Mouse (Mus musculus): ENCODE results near the gene Hcn3. TPM values are rescaled to one million over a fixed set of nuclear protein-coding genes. Genes with fewer than 3 reads are reported as not detected.
A peak's percentile ranks its signal among the peaks of the same experiment; 100 is the strongest.

Hcn3 gene
- total and polyA plus RNA-seq, 3 experiments: 0.25 to 0.29 TPM; not detected in 1

DNA sequence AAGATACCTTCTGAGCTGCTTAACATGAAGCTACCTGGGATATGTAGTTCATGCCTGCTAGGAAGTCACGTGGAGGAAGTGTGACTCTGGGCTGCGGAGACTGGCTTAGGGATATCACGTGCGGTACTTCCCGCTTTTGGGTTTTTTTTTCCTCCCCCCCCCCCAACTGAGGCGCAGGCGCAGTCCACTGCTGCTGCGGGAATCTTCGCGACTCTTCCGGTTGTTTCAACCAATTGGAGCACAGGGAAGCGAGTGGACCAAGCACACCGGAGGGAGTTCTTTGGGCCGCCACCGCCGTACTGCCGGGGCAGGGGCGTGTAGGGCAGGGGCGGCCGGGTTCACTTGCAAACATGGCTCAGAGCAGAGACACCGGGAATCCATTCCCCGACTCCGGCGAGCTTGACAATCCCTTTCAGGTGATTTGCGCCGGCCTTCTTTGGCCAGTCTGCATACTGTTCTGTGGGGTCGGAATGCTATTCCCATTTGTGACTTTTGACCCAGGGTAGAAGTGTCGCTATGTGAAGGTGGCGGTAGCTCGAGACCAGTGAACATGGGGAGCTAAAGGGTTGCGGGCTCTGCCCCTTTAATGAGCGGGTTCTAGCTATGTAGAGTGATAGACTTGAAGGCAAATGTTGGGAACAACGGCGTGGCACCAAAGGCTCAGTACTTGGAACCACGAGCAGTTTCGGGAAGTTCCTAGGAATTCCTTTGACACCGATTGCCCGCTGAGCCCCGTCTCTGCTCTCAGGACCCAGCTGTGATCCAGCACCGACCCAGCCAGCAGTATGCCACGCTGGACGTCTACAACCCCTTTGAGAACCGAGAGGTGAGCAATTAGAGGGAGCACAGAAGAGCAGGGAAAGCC lies 17.5 kb upstream of the Hcn3 start, which contains the start of gene Scamp3:
Gene Scamp3 (plus strand): TSS at position 232 of the 865 bp plus-strand sequence.
- intact Hi-C loops (cut with DNase I): loop anchor here (1.0 to 10.0 kb wide), 3 partner anchors 19 to 623 kb away; partner anchors contain the start of genes Lamtor2 and Ubqln4
- H3K4me3 ChIP-seq: peak within 1 kb of the TSS; percentile 86
- no peaks in the 10 kb centered on the region for H3K27me3 ChIP-seq (ENCODE audit: control insufficient read depth, insufficient read depth, low read length)
- WGBS: under 1% methylated on average over 43 of the region's 43 CpGs
- peak; percentile 86 to 89 for DNase-seq
- TF ChIP-seq CTCF (IDR thresholded peaks at IDR 0.05) (no peak), POLR2A (IDR thresholded peaks at IDR 0.05; ENCODE audit: insufficient read depth, low read depth, low read length) (peak; percentile 86), EP300 (IDR thresholded peaks at IDR 0.05; ENCODE audit: insufficient read depth, low read depth, low read length) (peak; percentile 96)
- H3K4me1 ChIP-seq (ENCODE audit: control insufficient read depth, insufficient read depth, low read length): peaks cover 2% of the 10 kb centered on the region
- H3K79me2 ChIP-seq (replicated peaks; ENCODE audit: control insufficient read depth, insufficient read depth, low read length): no peaks in the 10 kb centered on the region
- H3K27ac ChIP-seq: peak within 1 kb of the TSS; percentile 84
- H3K36me3 ChIP-seq (ENCODE audit: control insufficient read depth, insufficient read depth, low read length): no peaks in the 10 kb centered on the region; the same call in 1 of the 2 replicates
- H3K9ac ChIP-seq (ENCODE audit: low read depth, low read length): peak within 1 kb of the TSS; percentile 84

DNA sequence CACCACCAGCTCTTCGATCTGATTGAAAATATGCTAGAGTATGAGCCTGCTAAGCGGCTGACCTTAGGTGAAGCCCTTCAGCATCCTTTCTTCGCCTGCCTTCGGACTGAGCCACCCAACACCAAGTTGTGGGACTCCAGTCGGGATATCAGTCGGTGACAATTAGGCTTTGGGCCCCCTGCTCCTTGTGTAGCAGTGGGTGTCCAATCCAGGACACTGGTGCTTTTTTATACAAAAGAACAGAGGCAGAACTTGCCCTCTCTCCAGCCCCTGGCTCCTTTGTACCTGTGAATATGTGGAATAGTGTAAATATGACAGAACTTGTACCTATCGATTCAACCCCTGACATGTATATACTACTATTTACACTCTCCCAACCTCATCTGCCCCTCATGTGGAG lies 16.4 kb upstream of the Hcn3 start:
- DNase-seq: no peak
- Histone ChIP-seq H3K4me1 (ENCODE audit: control insufficient read depth, insufficient read depth, low read length) (peaks cover 2% of the 10 kb centered on the region), H3K9ac (ENCODE audit: low read depth, low read length) (no peak overlapping the region), H3K27ac (no peak overlapping the region), H3K36me3 (ENCODE audit: control insufficient read depth, insufficient read depth, low read length) (no peaks in the 10 kb centered on the region; the same call in 1 of the 2 replicates), H3K4me3 (no peak overlapping the region), H3K27me3 (ENCODE audit: control insufficient read depth, insufficient read depth, low read length) (no peaks in the 10 kb centered on the region), H3K79me2 (replicated peaks; ENCODE audit: control insufficient read depth, insufficient read depth, low read length) (no peaks in the 10 kb centered on the region)
- 87% methylated on average over 7 of the region's 7 CpGs for WGBS
- TF ChIP-seq POLR2A (IDR thresholded peaks at IDR 0.05; ENCODE audit: insufficient read depth, low read depth, low read length) (no peak), EP300 (IDR thresholded peaks at IDR 0.05; ENCODE audit: insufficient read depth, low read depth, low read length) (no peak), CTCF (IDR thresholded peaks at IDR 0.05) (no peak)
- intact Hi-C loops (cut with DNase I): loop anchor here (2.0 to 10.0 kb wide), 2 partner anchors 36 to 622 kb away; partner anchors contain the start of genes Lamtor2 and Ubqln4

DNA sequence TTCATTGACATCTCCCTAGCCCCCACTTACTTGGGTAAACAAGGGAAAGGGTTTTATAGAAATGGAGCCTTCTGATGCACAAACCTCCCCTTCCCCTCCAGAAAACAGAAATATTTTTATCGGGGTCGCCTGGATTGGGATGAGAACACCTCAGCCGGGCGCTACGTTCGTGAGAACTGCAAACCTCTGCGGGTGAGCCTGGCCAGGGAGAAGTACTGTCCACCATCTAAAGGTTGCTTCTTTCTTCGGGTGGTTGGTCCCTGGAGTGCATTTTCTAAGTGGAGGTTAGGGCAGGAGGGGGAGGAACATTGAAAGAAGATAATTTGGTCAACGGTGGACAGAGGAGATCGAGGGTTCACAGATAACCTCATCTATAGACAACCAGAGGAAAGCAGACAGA lies 15.5 kb upstream of the Hcn3 start:
- no peak for DNase-seq
- Histone ChIP-seq H3K4me3 (no peak overlapping the region), H3K36me3 (ENCODE audit: control insufficient read depth, insufficient read depth, low read length) (no peaks in the 10 kb centered on the region; the same call in 1 of the 2 replicates), H3K27me3 (ENCODE audit: control insufficient read depth, insufficient read depth, low read length) (no peaks in the 10 kb centered on the region), H3K27ac (no peak overlapping the region), H3K79me2 (replicated peaks; ENCODE audit: control insufficient read depth, insufficient read depth, low read length) (no peaks in the 10 kb centered on the region), H3K4me1 (ENCODE audit: control insufficient read depth, insufficient read depth, low read length) (peaks cover 2% of the 10 kb centered on the region), H3K9ac (ENCODE audit: low read depth, low read length) (no peak overlapping the region)
- intact Hi-C loops (cut with DNase I): loop anchor here (10.0 kb wide), 1 partner anchor 621 kb away; the partner anchor contains the start of genes Lamtor2 and Ubqln4
- TF ChIP-seq CTCF (IDR thresholded peaks at IDR 0.05) (no peak), POLR2A (IDR thresholded peaks at IDR 0.05; ENCODE audit: insufficient read depth, low read depth, low read length) (no peak), EP300 (IDR thresholded peaks at IDR 0.05; ENCODE audit: insufficient read depth, low read depth, low read length) (no peak)
- 86% methylated on average over 10 of the region's 10 CpGs for WGBS

DNA sequence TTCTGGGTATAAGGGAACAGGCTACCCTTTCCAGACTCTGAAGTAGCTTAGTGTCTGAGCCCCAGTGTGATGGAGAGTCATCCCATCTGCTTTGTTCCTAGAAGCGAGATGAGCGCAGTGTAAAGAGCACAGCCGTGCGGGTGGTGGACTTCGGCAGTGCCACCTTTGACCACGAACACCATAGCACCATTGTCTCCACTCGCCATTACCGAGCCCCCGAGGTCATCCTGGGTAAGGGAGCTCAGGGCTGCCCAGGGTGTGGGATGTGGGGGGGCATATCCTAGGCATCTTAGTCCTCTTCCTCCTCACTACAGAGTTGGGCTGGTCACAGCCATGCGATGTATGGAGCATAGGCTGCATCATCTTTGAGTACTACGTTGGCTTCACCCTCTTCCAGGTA lies 14.8 kb upstream of the Hcn3 start:
- 94% methylated on average over 11 of the region's 11 CpGs for WGBS
- no peak overlapping the region for H3K4me3 ChIP-seq
- H3K4me1 ChIP-seq (ENCODE audit: control insufficient read depth, insufficient read depth, low read length): peaks cover 2% of the 10 kb centered on the region
- no peak for DNase-seq
- H3K27ac ChIP-seq: no peak overlapping the region
- H3K9ac ChIP-seq (ENCODE audit: low read depth, low read length): no peak overlapping the region
- no peaks in the 10 kb centered on the region for H3K79me2 ChIP-seq (replicated peaks; ENCODE audit: control insufficient read depth, insufficient read depth, low read length)
- H3K27me3 ChIP-seq (ENCODE audit: control insufficient read depth, insufficient read depth, low read length): no peaks in the 10 kb centered on the region
- no peak for TF ChIP-seq POLR2A (IDR thresholded peaks at IDR 0.05; ENCODE audit: insufficient read depth, low read depth, low read length)
- TF ChIP-seq EP300 (IDR thresholded peaks at IDR 0.05; ENCODE audit: insufficient read depth, low read depth, low read length): no peak
- TF ChIP-seq CTCF (IDR thresholded peaks at IDR 0.05): no peak
- intact Hi-C loops (cut with DNase I): loop anchor here (10.0 kb wide), 1 partner anchor 620 kb away; the partner anchor contains the start of genes Lamtor2 and Ubqln4
- H3K36me3 ChIP-seq (ENCODE audit: control insufficient read depth, insufficient read depth, low read length): no peaks in the 10 kb centered on the region; the same call in 1 of the 2 replicates

DNA sequence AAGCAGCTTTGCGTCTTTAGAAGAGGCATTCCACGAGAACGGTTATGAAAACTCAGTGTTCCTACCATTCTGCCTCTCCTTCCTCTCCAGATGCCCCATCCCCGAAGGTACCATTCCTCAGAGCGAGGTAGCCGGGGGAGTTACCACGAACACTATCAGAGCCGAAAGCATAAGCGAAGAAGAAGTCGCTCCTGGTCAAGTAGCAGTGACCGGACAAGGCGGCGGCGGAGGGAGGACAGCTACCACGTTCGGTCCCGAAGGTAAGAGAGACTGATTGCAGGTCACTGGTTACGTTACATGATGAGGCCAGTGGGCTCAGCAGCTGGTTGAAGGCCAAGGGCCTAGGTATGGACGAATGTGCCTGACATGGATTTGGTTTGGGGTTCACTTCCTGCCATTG lies 6.9 kb upstream of the Hcn3 start:
- 89% methylated on average over 19 of the region's 19 CpGs for WGBS
- TF ChIP-seq EP300 (IDR thresholded peaks at IDR 0.05; ENCODE audit: insufficient read depth, low read depth, low read length) (no peak), CTCF (IDR thresholded peaks at IDR 0.05) (no peak), POLR2A (IDR thresholded peaks at IDR 0.05; ENCODE audit: insufficient read depth, low read depth, low read length) (no peak)
- intact Hi-C loops (cut with DNase I): loop anchor here (10.0 kb wide), 1 partner anchor 222 kb away; no protein-coding TSS in a partner anchor
- DNase-seq: no peak
- Histone ChIP-seq H3K4me3 (no peak overlapping the region), H3K4me1 (ENCODE audit: control insufficient read depth, insufficient read depth, low read length) (peaks cover 2% of the 10 kb centered on the region), H3K36me3 (ENCODE audit: control insufficient read depth, insufficient read depth, low read length) (no peaks in the 10 kb centered on the region; the same call in 1 of the 2 replicates), H3K27ac (no peak overlapping the region), H3K27me3 (ENCODE audit: control insufficient read depth, insufficient read depth, low read length) (no peaks in the 10 kb centered on the region), H3K9ac (ENCODE audit: low read depth, low read length) (no peak overlapping the region), H3K79me2 (replicated peaks; ENCODE audit: control insufficient read depth, insufficient read depth, low read length) (no peaks in the 10 kb centered on the region; the same call in 1 of the 2 replicates)
